Mouse (Mus musculus) forebrain, embryonic 16.5 days (tissue): ENCODE data around the gene Epn3. TPM values are rescaled to one million over a fixed set of nuclear protein-coding genes. Genes with fewer than 3 reads are reported as not detected.

Experiments
- ATAC-seq: fragments of 200-750 bp; cut with Nextera tagmentation; 2 replicates; pipeline ENCODE4 v1.8.0; 2017; ENCODE audit warnings: mild to moderate bottlenecking, moderate library complexity
- H3K27ac ChIP-seq: fragments of 300-500 bp; sonication (generic); 2 replicates; pipeline ENCODE4 v1.5.1; 2014; ENCODE audit warnings: low read length, control low read depth
- H3K27me3 ChIP-seq: fragments of 300-500 bp; sonication (generic); replicated peaks from 2 replicates; pipeline ENCODE4 v1.6.1; 2014; ENCODE audit warnings: low read length; ENCODE audit not compliant: control insufficient read depth, insufficient read depth
- H3K36me3 ChIP-seq: fragments of 300-500 bp; sonication (generic); 2 replicates; pipeline ENCODE4 v1.6.1; 2014; ENCODE audit not compliant: control insufficient read depth, insufficient read depth
- H3K4me1 ChIP-seq: fragments of 300-500 bp; sonication (generic); replicated peaks from 2 replicates; pipeline ENCODE4 v1.6.1; 2014; ENCODE audit warnings: low read length; ENCODE audit not compliant: control insufficient read depth, insufficient read depth
- H3K4me2 ChIP-seq: fragments of 300-500 bp; sonication (generic); 2 replicates; pipeline ENCODE4 v1.6.1; 2014; ENCODE audit warnings: mild to moderate bottlenecking, low read length, control low read depth
- H3K4me3 ChIP-seq: fragments of 300-500 bp; sonication (generic); replicated peaks from 2 replicates; pipeline ENCODE4 v1.5.1; 2014; ENCODE audit warnings: mild to moderate bottlenecking, low read length, control low read depth
- H3K9ac ChIP-seq: fragments of 300-500 bp; sonication (generic); replicated peaks from 2 replicates; pipeline ENCODE4 v1.6.1; 2014; ENCODE audit warnings: low read depth, low read length, control low read depth
- H3K9me3 ChIP-seq: fragments of 300-500 bp; sonication (generic); 2 replicates; pipeline ENCODE4 v1.6.1; 2016; ENCODE audit warnings: low read length; ENCODE audit not compliant: control insufficient read depth
- WGBS: fragments of 180-500 bp; shearing (Covaris S2); extraction: QIAGEN DNeasy Blood & Tissue Kit; methylation state at CpG from one replicate; pipeline ENCODE4 v1.1.7; 2014; 5-methylcytosine and 5-hydroxymethylcytosine counted together
- polyA plus RNA-seq: library from polyadenylated mRNA; unstranded; fragments of >200 nt; fragmentation: Nextera tagmentation; extraction: Ambion mirVana; gene quantifications from 2 replicates; pipeline ENCODE4 v1.2.1, GENCODE M21; 2015

The Epn3 gene
- polyA plus RNA-seq, result 0.26 and 0.35 TPM in 2 replicates

- no peak within 1 kb of the TSS for H3K27ac ChIP-seq
These were observed at the start of gene Epn3 for GRCm38 (mm10) chr11:94499661-94500152. Gene Epn3, minus strand, starts transcription at chr11:94499974.

GRCm38 (mm10) chr11:94548888-94549690 lies 49.3 kb upstream of the Epn3 start, which contains the start of gene Rsad1:
Gene Rsad1, minus strand, starts transcription at chr11:94549255.
- H3K4me2 ChIP-seq, result peak within 1 kb of the TSS; percentile 65
- 4% methylated on average over 49 of the region's 49 CpGs for WGBS
- H3K4me1 ChIP-seq, result peaks cover 15% of the 10 kb centered on the region
- peak within 1 kb of the TSS; percentile 70 for H3K9ac ChIP-seq
- no peaks in the 10 kb centered on the region for H3K36me3 ChIP-seq
- H3K27ac ChIP-seq, result peak within 1 kb of the TSS; percentile 74
- H3K4me3 ChIP-seq, result peak within 1 kb of the TSS; percentile 57
- peak; percentile 91 for ATAC-seq
- H3K9me3 ChIP-seq, result no peaks in the 10 kb centered on the region
- no peaks in the 10 kb centered on the region for H3K27me3 ChIP-seq

More at GRCm38 (mm10) chr11:94499661-94500152, at the start of gene Epn3:
- H3K4me1 ChIP-seq, result peaks cover 22% of the 10 kb centered on the region
- no peak for ATAC-seq
- H3K9ac ChIP-seq, result peak within 1 kb of the TSS; percentile 41
- no peaks in the 10 kb centered on the region for H3K9me3 ChIP-seq
- peak within 1 kb of the TSS; percentile 49 for H3K4me2 ChIP-seq
- no peaks in the 10 kb centered on the region for H3K36me3 ChIP-seq
- no peaks in the 10 kb centered on the region; the same call in 1 of the 2 replicates for H3K27me3 ChIP-seq
- WGBS, result 1% methylated on average over 26 of the region's 26 CpGs
- peak within 1 kb of the TSS; percentile 28 for H3K4me3 ChIP-seq

- peak overlapping the region; percentile 70 for H3K9ac ChIP-seq
- peak overlapping the region; percentile 65 for H3K4me2 ChIP-seq
- no peaks in the 10 kb centered on the region for H3K9me3 ChIP-seq
- peak; percentile 32 for ATAC-seq
- H3K36me3 ChIP-seq, result no peaks in the 10 kb centered on the region
- peak overlapping the region; percentile 74 for H3K27ac ChIP-seq
- no peaks in the 10 kb centered on the region for H3K27me3 ChIP-seq
- peaks cover 15% of the 10 kb centered on the region for H3K4me1 ChIP-seq
- peak overlapping the region; percentile 57 for H3K4me3 ChIP-seq
- WGBS, result 12% methylated on average over 24 of the region's 24 CpGs
These were observed 48.4 kb upstream of the Epn3 start for GRCm38 (mm10) chr11:94548041-94548784.

- no peaks in the 10 kb centered on the region for H3K36me3 ChIP-seq
- 92% methylated on average over 6 of the region's 6 CpGs for WGBS
- no peaks in the 10 kb centered on the region for H3K9me3 ChIP-seq
- H3K4me2 ChIP-seq, result no peak overlapping the region
- H3K27me3 ChIP-seq, result no peaks in the 10 kb centered on the region
- ATAC-seq, result no peak
- no peak overlapping the region for H3K9ac ChIP-seq
- no peak overlapping the region for H3K4me3 ChIP-seq
- H3K27ac ChIP-seq, result no peak overlapping the region
- peaks cover 15% of the 10 kb centered on the region for H3K4me1 ChIP-seq
These were observed 47.5 kb upstream of the Epn3 start for GRCm38 (mm10) chr11:94547271-94547670.

GRCm38 (mm10) chr11:94546381-94546780 lies 46.6 kb upstream of the Epn3 start:
- 0 out of 2 replicates have a peak, but pooled peaks cover 3% of the 10 kb centered on the region for H3K36me3 ChIP-seq
- H3K27ac ChIP-seq, result no peak overlapping the region
- H3K27me3 ChIP-seq, result no peaks in the 10 kb centered on the region
- ATAC-seq, result no peak
- H3K4me2 ChIP-seq, result no peak overlapping the region
- peaks cover 15% of the 10 kb centered on the region for H3K4me1 ChIP-seq
- no peak overlapping the region for H3K4me3 ChIP-seq
- no peaks in the 10 kb centered on the region for H3K9me3 ChIP-seq
- no peak overlapping the region for H3K9ac ChIP-seq
- 96% methylated on average over 5 of the region's 5 CpGs for WGBS

GRCm38 (mm10) chr11:94544422-94544821 lies 44.6 kb upstream of the Epn3 start:
- no peak overlapping the region for H3K4me3 ChIP-seq
- H3K9me3 ChIP-seq, result no peaks in the 10 kb centered on the region
- no peak overlapping the region for H3K27ac ChIP-seq
- no peaks in the 10 kb centered on the region for H3K27me3 ChIP-seq
- peak overlapping the region; percentile 34 for H3K4me2 ChIP-seq
- H3K4me1 ChIP-seq, result peaks cover 14% of the 10 kb centered on the region
- H3K36me3 ChIP-seq, result 0 out of 2 replicates have a peak, but pooled peaks cover 3% of the 10 kb centered on the region
- no peak overlapping the region for H3K9ac ChIP-seq
- no peak for ATAC-seq
- 45% methylated on average over 18 of the region's 18 CpGs for WGBS

- no peak overlapping the region for H3K27ac ChIP-seq
- no peaks in the 10 kb centered on the region for H3K27me3 ChIP-seq
- 20% methylated on average over 9 of the region's 9 CpGs for WGBS
These were observed 44.2 kb upstream of the Epn3 start for GRCm38 (mm10) chr11:94543932-94544331.

GRCm38 (mm10) chr11:94543344-94543743 lies 43.6 kb upstream of the Epn3 start:
- Histone ChIP-seq H3K4me2 (no peak overlapping the region), H3K27me3 (no peaks in the 10 kb centered on the region), H3K9me3 (no peaks in the 10 kb centered on the region), H3K4me3 (no peak overlapping the region), H3K4me1 (peaks cover 9% of the 10 kb centered on the region), H3K27ac (no peak overlapping the region), H3K9ac (no peak overlapping the region), H3K36me3 (0 out of 2 replicates have a peak, but pooled peaks cover 3% of the 10 kb centered on the region)
- no peak for ATAC-seq
- 85% methylated on average over 12 of the region's 12 CpGs for WGBS

More at GRCm38 (mm10) chr11:94543932-94544331, 44.2 kb upstream of the Epn3 start:
- H3K9me3 ChIP-seq, result no peaks in the 10 kb centered on the region
- H3K4me1 ChIP-seq, result peaks cover 11% of the 10 kb centered on the region
- H3K36me3 ChIP-seq, result 0 out of 2 replicates have a peak, but pooled peaks cover 3% of the 10 kb centered on the region
- H3K4me2 ChIP-seq, result peak overlapping the region; percentile 34
- H3K4me3 ChIP-seq, result no peak overlapping the region
- no peak overlapping the region for H3K9ac ChIP-seq
- ATAC-seq, result no peak

GRCm38 (mm10) chr11:94542400-94542799 lies 42.6 kb upstream of the Epn3 start:
- Histone ChIP-seq H3K4me1 (peaks cover 5% of the 10 kb centered on the region), H3K4me2 (no peak overlapping the region), H3K27ac (no peak overlapping the region), H3K27me3 (no peaks in the 10 kb centered on the region), H3K4me3 (no peak overlapping the region), H3K9ac (no peak overlapping the region), H3K9me3 (no peaks in the 10 kb centered on the region), H3K36me3 (0 out of 2 replicates have a peak, but pooled peaks cover 3% of the 10 kb centered on the region)
- no peak for ATAC-seq
- WGBS, result 81% methylated on average over 4 of the region's 4 CpGs
